Mouse (Mus musculus) 3134 (cell line): ENCODE data around the gene Ikzf3.

Source experiments
- DNase-seq: peaks from one replicate; pipeline ENCODE4 v3.0.0-alpha.2; 2011; ENCODE audit warnings: low spot score; ENCODE audit not compliant: insufficient read length; ENCODE audit errors: extremely low read depth

Gene Ikzf3

DNA sequence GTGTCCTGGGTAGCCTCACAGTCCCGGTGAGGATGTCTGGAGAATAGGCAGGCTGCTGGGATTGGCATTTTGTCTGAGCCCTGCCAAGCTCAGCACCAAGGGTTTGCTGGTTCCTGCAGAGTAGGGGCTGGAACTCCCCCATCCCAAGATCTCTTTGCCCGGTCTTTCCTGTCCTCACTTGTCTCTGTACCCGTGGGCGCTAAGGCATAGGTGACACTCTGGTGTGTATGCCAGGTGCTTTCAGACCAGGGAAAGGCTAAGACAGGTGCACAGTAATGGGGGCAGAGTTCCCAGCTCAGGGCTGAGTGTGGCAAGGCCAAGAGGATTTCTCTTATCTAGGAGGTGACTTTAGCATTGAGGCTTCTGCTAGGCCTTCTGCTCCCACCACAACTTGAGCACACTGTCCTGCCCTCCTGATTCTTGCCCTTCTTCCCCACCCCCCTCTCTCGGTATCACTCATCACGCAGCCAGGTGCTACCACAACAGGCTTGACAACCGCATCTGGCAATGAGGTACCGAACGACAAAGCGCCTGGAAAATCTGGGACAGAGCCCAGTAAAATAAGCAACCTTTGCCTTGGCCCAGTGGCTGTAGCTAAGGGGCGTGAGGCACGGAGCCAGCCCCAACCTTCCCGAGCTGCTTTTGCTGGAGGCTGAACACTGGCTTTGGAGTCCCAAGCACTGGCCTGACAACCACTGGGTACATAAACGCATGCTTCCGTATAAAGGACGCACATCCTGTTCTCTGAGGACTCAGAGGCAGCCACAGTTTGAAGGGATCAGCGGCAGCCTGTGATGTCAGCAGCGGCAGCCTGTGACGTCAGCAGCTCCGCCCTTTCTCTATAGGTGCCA is 95.7 kb downstream of the Ikzf3 start:
- DNase-seq, result no peak

DNA sequence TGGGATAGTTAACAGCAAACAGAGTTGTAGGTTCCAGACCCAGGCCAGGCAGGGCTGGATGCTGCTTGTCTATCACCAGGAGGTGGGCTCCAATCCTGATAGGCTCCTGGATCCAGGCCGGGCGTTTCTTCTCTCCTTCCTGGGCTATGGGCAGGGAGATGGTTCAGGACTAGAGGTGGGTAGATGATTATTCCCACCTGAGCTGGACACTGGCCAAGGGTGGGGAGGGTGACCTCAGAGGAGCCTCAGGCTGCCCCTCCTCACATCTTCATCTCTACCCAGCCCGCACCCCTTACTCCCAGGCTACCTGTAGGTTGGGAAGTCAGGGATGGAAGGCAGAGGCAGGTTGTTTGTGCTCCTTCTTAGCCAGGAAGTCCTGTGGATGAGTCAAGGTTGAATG is 96.4 kb downstream of the Ikzf3 start:
- no peak for DNase-seq

GRCm38 (mm10) chr11:98448191-98448790 is 97.5 kb downstream of the Ikzf3 start:
- DNase-seq, result no peak

DNA sequence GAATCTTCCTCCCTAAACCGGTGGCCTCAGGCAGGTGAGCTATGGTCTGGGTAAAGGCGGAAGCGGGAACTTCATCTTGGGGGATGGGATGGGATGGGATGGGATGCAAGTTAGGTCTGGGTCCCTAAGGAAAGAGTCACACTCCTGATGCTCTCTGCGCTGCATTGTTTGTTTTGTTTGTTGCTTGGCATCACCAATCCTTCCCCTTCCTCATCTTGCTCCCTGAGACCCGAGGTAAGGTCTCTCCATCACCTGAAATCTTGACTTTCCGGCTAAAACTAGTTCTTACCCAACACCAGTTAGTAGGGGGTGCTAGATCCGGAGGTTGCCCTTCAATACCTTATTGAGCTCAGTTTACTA is 98.4 kb downstream of the Ikzf3 start:
- DNase-seq, result no peak

GRCm38 (mm10) chr11:98446562-98447474 is 99.0 kb downstream of the Ikzf3 start:
- DNase-seq, result no peak

DNA sequence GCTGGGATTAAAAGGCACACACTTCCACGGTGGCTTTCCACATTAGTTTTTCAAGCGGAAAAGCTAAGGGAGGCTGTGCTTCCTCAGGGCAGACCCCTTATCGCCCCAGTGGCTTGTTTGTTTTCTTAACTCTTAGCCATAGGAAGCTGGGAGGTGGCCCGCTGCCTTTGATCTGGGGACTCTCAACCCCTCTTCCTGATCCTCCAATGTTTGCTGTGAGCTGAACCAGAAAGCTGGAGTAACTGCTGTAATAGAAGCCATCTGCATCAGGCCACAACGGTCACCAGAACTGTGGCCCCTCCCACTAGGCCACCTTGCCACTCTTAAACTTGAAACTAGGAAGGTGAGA is 99.6 kb downstream of the Ikzf3 start, which contains the start of gene Grb7:
Grb7 (plus strand) TSS at position 182 of the 349 bp plus-strand sequence.
- no peak for DNase-seq

DNA sequence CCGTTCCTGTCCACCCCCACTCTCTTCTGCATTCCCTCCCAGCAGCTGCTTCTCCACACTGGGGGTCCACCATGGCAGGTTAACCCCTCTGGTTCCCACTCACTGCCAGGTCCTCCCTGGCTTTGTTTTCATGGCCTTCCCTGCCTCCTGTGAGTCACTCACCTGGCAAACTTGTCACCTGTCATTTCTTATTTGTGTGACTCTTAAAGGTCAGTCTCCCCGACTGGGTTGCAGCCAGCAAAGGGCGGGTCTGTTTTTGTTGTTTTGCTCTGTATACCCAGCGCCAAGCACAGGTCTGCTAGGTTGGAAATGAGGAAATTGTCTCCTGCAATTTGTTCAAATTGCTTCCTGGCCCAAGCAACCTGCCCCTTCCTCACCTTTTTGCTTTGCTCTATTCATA is 100.2 kb downstream of the Ikzf3 start:
- DNase-seq, result no peak

- no peak for DNase-seq
Measured at GRCm38 (mm10) chr11:98445238-98445637, 100.6 kb downstream of the Ikzf3 start.

- DNase-seq, result no peak
Measured at GRCm38 (mm10) chr11:98443688-98444087, 102.1 kb downstream of the Ikzf3 start.

GRCm38 (mm10) chr11:98438331-98439158 is 107.3 kb downstream of the Ikzf3 start, which contains the start of gene Mien1:
TSS of gene Mien1 (minus strand) at chr11:98438991.
- peak; percentile 96 for DNase-seq

- no peak for DNase-seq
Measured at GRCm38 (mm10) chr11:98437441-98437840, 108.4 kb downstream of the Ikzf3 start.

DNA sequence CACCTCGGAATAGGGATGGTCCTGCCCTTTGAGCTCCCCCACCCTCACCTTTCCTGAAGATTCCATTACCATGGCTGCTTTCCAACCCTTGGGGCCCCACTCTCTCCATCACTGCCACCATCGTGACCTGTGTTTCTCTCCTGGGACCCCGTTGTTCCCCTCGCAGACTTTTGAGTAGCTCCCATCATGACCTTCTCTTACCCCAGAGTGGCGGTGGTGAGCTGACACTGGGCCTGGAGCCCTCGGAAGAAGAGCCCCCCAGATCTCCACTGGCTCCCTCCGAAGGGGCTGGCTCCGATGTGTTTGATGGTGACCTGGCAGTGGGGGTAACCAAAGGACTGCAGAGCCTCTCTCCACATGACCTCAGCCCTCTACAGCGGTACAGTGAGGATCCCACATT is 110.1 kb downstream of the Ikzf3 start:
- DNase-seq, result no peak

DNA sequence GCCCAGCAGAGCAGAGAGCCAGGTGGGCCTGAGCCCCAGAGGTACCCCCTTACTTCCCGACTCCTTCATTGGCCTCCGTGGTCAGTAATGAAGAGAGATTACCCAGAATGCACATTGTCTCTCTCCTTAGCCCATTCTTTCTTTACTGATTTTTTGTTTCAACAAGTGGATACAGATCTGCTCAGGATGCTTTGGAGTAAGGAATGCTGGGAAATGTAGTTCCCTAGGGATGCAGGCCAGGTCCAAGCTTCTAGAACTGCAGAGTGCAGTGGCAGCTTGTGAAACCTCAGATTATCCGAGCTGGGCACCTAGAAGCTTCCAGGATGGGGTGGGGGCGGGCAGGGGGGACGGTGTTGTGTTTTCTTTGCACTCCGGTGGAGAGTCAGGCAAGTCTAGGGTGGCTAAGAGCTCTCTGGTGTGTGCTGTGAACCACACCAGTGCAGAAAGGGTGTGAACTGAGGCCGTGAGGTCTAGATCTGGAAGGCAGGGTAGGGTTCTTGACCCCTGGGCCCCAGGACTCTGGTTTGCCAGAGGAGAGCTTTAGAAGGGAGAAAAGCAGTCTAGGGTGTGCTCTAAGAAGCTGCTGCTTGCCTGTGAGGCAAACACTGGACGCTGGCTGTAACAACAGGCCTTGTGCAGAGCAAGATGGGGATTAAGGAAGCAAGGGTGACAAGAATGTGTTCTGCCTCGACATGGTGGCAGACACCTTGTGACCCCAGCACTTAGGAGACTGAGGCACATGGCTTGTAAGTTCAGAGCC is 113.9 kb downstream of the Ikzf3 start:
- DNase-seq, result no peak

- no peak for DNase-seq
Measured at GRCm38 (mm10) chr11:98428436-98428835, 117.4 kb downstream of the Ikzf3 start.

DNA sequence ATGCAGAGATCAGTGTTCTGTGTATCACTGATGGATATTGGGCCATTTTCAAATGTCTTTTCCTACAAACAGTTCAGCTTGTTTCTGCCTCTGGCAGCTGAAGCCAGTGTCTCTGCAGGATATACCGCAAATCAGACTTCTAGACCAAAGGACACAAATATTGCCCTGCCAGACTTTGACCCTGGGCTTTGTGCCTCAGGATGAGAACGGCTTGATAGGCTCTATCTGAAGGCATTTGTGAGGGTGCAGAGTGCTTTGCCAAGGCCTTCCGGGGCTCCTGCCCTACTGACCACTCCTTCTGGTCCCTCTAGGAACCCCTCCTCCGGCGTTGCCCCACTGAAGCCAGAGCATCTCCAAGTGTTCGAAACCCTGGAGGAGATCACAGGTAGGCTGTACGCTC is 119.2 kb downstream of the Ikzf3 start:
- no peak for DNase-seq

- no peak for DNase-seq
Measured at GRCm38 (mm10) chr11:98418939-98419547, 126.8 kb downstream of the Ikzf3 start.

- DNase-seq, result no peak
Measured at GRCm38 (mm10) chr11:98418273-98418672, 127.6 kb downstream of the Ikzf3 start.

GRCm38 (mm10) chr11:98417074-98417473 is 128.8 kb downstream of the Ikzf3 start:
- DNase-seq, result no peak
